Mouse (Mus musculus) heart, adult 2 months (tissue): Measurements from ENCODE around the gene Dennd2c. TPM values are rescaled to one million over a fixed set of nuclear protein-coding genes. Genes with fewer than 3 reads are reported as not detected.

Experiments
- DNase-seq, 2 experiments: peaks; one replicate each; pipeline ENCODE4 v3.0.0; 2021
- H3K27ac ChIP-seq: fragments of 200-600 bp; 2 replicates; pipeline ENCODE4 v1.8.1; 2022
- H3K27me3 ChIP-seq: fragments of 200-500 bp; 2 replicates; pipeline ENCODE4 v1.6.1; 2012; ENCODE audit warnings: mild to moderate bottlenecking, low read length, inconsistent platforms, mixed read lengths; ENCODE audit not compliant: control insufficient read depth, insufficient read depth
- H3K36me3 ChIP-seq: fragments of 200-500 bp; 2 replicates; pipeline ENCODE4 v1.6.1; 2012; ENCODE audit warnings: low read length, inconsistent platforms; ENCODE audit not compliant: control insufficient read depth, insufficient read depth
- H3K4me1 ChIP-seq: fragments of 200-500 bp; 2 replicates; pipeline ENCODE4 v1.6.1; 2011; ENCODE audit warnings: low read length; ENCODE audit not compliant: control insufficient read depth, insufficient read depth
- H3K4me3 ChIP-seq: fragments of 200-600 bp; 2 replicates; pipeline ENCODE4 v1.8.1; 2022
- H3K79me2 ChIP-seq: fragments of 200-500 bp; replicated peaks from 2 replicates; pipeline ENCODE4 v1.6.1; 2012; ENCODE audit warnings: mild to moderate bottlenecking, inconsistent platforms, low read length, moderate library complexity, mixed read lengths; ENCODE audit not compliant: control insufficient read depth, insufficient read depth
- H3K9ac ChIP-seq: fragments of 200-500 bp; 2 replicates; pipeline ENCODE4 v1.6.1; 2012; ENCODE audit warnings: low read depth, mild to moderate bottlenecking, control low read depth, inconsistent platforms, low read length, mixed read lengths
- CTCF ChIP-seq: fragments of 200-600 bp; IDR thresholded peaks from 2 replicates; pipeline ENCODE4 v1.8.1; 2022; ENCODE audit warnings: antibody characterized with exemption, mild to moderate bottlenecking, moderate library complexity
- EP300 ChIP-seq: fragments of 200-500 bp; IDR thresholded peaks from 2 replicates; pipeline ENCODE4 v1.6.1; 2011; ENCODE audit warnings: low read depth, low read length, control low read depth; ENCODE audit not compliant: insufficient read depth
- POLR2A ChIP-seq: fragments of 200-500 bp; IDR thresholded peaks from 2 replicates; pipeline ENCODE4 v1.6.1; 2011; ENCODE audit warnings: mild to moderate bottlenecking, low read depth, low read length, control low read depth; ENCODE audit not compliant: insufficient read depth
- WGBS: fragments of 180-500 bp; shearing (Covaris S2); methylation state at CpG from one replicate; pipeline ENCODE4 v1.1.7; 2018; 5-methylcytosine and 5-hydroxymethylcytosine counted together
- intact Hi-C: fragments of 180-260 bp; cut with DNase I; formaldehyde crosslinking; loops from one replicate; pipeline ENCODE4 v1.15.1; 2025
- polyA plus RNA-seq: library from polyadenylated mRNA; depleted of rRNA; stranded (reverse); fragments of >200 nt; gene quantifications from 2 replicates; pipeline ENCODE4 v1.2.3, GENCODE M21; 2012
- total RNA-seq, 2 experiments: library from RNA; stranded (reverse); gene quantifications; 2 replicates each; pipeline ENCODE4 v1.2.3; 2021

Gene Dennd2c
- total and polyA plus RNA-seq, 3 experiments, result 0.61 to 1.8 (median 1.5) TPM

DNA sequence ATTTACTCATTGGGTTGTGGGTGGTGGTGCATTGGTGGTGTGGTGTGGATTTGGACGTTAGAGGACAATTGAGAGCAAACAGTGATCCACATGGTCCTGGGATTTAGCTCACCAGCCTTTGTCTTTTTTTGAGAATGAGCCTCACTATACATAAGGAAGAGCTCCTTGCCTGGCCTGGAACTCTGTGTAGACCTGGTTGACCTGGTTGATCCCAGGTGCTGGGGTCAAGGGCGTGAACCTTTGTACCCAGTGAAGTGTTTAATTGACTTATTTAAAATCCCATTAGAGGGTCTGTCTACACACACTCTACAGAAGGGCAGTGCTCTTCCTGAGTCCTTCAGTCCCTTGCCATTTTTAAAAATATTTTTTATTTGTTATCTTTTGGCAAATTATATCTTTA lies 42.9 kb downstream of the Dennd2c start:
- TF ChIP-seq EP300 (no peak), POLR2A (no peak), CTCF (no peak)
- Histone ChIP-seq H3K9ac (no peak overlapping the region), H3K4me1 (no peaks in the 10 kb centered on the region; the same call in 1 of the 2 replicates), H3K27ac (no peak overlapping the region), H3K79me2 (no peaks in the 10 kb centered on the region), H3K36me3 (no peaks in the 10 kb centered on the region), H3K4me3 (no peak overlapping the region), H3K27me3 (no peaks in the 10 kb centered on the region)
- 81% methylated on average over 2 of the region's 2 CpGs for WGBS
- DNase-seq, result no peak
- intact Hi-C loops, result no loop called here

DNA sequence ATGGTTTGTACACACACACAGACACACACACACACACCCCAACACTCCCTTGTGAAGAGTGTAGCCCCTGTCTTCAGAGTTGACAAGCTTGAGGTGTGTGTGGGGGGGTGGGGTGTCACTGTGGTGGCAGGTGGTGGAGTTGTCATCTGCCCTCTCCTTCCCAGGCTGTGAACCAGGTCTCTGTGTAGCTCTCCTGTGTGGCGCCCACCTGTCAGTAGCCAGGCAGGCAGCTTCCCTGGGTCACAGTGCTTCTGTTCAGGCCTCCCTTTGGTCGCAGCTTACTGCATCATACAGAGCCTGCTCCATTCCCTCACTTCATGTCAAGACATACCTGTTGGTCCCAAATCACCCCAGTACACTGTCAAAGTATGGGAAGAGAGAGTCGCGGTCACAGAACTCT lies 43.4 kb downstream of the Dennd2c start:
- Histone ChIP-seq H3K36me3 (no peaks in the 10 kb centered on the region), H3K27me3 (no peaks in the 10 kb centered on the region), H3K9ac (no peak overlapping the region), H3K4me1 (no peaks in the 10 kb centered on the region; the same call in 1 of the 2 replicates), H3K79me2 (no peaks in the 10 kb centered on the region), H3K4me3 (no peak overlapping the region), H3K27ac (no peak overlapping the region)
- WGBS, result 87% methylated on average over 4 of the region's 4 CpGs
- DNase-seq, result no peak
- TF ChIP-seq EP300 (no peak), POLR2A (no peak)
- intact Hi-C loops, result loop anchor here (2.0 kb wide), 1 partner anchor 43 kb away; the partner anchor contains the start of gene Dennd2c

DNA sequence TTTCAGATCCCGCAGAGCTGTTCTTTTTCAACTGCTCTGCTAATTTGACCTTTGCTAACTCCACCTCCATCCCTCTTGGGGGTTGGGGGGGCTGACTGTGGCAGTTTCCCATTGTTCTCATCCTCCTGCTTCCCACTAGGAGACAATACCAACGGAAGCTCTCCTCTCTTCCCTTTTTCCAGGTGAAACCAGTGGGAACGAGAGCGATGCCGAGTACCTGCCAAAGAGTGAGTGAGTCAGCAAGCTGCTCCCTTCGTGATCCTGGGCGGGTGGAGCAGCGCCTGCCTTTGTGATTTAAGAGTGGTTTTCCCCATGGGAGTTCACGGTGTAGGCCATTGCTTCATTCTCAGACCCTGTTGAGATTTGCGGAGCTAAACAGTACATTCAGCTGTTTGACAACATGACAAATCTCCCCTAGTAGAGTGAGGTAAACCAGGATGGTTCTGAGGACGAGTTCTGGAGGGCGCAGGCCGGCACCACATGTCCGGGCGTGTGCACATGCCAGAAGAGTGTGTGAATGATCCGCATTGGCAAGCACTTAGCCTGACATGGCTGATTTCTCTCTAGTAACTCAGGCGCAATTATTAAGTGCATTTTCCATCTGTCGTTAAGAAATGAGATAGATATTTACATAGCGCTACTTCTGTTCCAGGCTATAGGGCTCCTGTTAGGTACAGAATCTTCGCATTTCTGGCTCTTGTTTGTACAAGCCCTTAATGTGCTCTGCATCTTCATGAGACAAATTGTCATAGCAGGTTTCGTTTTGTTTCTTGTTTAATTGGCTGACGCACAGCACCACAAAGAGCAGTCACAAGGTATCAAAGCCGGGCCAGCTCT lies 44.1 kb downstream of the Dennd2c start:
- Histone ChIP-seq H3K27ac (peak overlapping the region; percentile 2; the same call in 1 of the 2 replicates), H3K4me3 (no peak overlapping the region), H3K36me3 (no peaks in the 10 kb centered on the region), H3K79me2 (no peaks in the 10 kb centered on the region), H3K4me1 (no peaks in the 10 kb centered on the region; the same call in 1 of the 2 replicates), H3K27me3 (no peaks in the 10 kb centered on the region), H3K9ac (no peak overlapping the region)
- TF ChIP-seq CTCF, result no peak
- no peak for TF ChIP-seq EP300
- no peak for TF ChIP-seq POLR2A
- 68% methylated on average over 23 of the region's 23 CpGs for WGBS
- intact Hi-C loops, result loop anchor here (2.0 kb wide), 1 partner anchor 44 kb away; the partner anchor contains the start of gene Dennd2c
- DNase-seq, result peak in 1 of 2 experiments; percentile 8

DNA sequence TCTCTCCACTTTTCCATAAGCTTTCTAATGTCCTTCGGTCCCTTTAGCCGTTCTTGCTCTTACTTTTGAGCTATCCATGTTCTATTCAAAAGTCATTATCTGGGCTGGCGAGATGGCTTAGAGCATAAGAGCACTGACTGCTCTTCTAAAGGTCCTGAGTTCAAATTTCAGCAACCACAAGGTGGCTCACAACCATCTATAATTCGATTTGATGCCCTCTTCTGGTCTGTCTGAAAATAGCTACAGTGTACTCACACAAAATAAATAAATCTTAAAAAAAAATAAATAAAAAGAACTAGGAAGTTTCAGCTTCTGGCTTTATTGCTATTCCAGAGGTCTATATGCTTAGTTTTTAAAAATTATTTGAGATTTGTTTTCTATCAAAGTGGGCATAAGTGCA lies 45.4 kb downstream of the Dennd2c start:
- intact Hi-C loops, result loop anchor here (2.0 kb wide), 1 partner anchor 45 kb away; the partner anchor contains the start of gene Dennd2c
- WGBS, result 81% methylated on average over 4 of the region's 4 CpGs
- no peak for DNase-seq

DNA sequence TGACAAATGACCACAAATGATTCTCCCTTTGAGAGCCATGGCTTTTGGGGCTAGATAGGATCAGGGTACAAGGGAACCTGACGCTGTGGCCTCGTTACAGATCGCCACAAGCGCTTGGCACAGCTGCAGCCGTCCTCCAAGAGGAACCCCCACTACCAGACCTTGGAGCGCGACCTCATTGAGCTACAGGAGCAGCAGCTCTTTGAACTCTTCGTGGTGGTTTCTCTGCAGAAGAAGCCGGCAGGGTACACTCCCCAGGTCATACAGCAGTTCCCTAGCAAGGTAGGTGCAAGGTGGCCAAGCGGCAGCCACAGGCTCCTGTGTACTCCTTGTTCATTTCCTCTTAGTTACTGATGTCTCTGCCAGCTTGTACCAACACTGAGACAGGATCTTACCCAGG lies 46.5 kb downstream of the Dennd2c start:
- Histone ChIP-seq H3K79me2 (no peaks in the 10 kb centered on the region), H3K36me3 (no peaks in the 10 kb centered on the region), H3K27me3 (no peaks in the 10 kb centered on the region), H3K4me1 (no peaks in the 10 kb centered on the region; the same call in 1 of the 2 replicates), H3K4me3 (no peak overlapping the region), H3K9ac (no peak overlapping the region), H3K27ac (no peak overlapping the region)
- TF ChIP-seq CTCF (no peak), EP300 (no peak), POLR2A (no peak)
- intact Hi-C loops, result no loop called here
- DNase-seq, result no peak
- WGBS, result 88% methylated on average over 10 of the region's 10 CpGs

More for the DNA sequence above, 45.4 kb downstream of the Dennd2c start:
- Histone ChIP-seq H3K27me3 (no peaks in the 10 kb centered on the region), H3K36me3 (no peaks in the 10 kb centered on the region), H3K79me2 (no peaks in the 10 kb centered on the region), H3K4me3 (no peak overlapping the region), H3K9ac (no peak overlapping the region), H3K27ac (no peak overlapping the region), H3K4me1 (no peaks in the 10 kb centered on the region; the same call in 1 of the 2 replicates)
- TF ChIP-seq CTCF (peak; percentile 46), POLR2A (no peak), EP300 (no peak)

DNA sequence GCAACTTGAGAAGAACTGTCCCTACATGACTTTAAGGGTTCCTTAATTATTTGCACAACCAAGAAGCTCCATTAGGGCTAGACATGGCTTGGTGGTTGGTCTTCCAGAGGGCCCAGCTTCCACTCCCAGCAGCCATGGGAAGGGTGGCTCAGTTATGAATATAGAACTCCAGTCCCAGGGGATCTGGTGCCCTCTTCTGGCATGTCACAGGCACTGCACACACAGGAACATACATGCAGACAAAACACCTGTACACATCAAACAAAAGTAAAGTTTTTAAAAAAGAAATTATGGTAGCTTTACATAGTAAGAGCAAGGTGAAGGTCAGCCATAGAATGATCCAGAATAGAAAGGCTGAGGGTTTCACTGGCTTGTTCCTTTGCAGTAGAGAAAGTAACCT lies 51.4 kb downstream of the Dennd2c start:
- no peak for DNase-seq
- Histone ChIP-seq H3K79me2 (no peaks in the 10 kb centered on the region), H3K9ac (no peak overlapping the region), H3K27ac (no peak overlapping the region), H3K4me1 (no peaks in the 10 kb centered on the region), H3K36me3 (no peaks in the 10 kb centered on the region), H3K27me3 (no peaks in the 10 kb centered on the region), H3K4me3 (no peak overlapping the region)
- intact Hi-C loops, result no loop called here
- TF ChIP-seq CTCF (peak; percentile 67), EP300 (no peak), POLR2A (no peak)
